Comparison of ENCODE assay signal across 8 mouse cellular contexts in the genomic region with DNA sequence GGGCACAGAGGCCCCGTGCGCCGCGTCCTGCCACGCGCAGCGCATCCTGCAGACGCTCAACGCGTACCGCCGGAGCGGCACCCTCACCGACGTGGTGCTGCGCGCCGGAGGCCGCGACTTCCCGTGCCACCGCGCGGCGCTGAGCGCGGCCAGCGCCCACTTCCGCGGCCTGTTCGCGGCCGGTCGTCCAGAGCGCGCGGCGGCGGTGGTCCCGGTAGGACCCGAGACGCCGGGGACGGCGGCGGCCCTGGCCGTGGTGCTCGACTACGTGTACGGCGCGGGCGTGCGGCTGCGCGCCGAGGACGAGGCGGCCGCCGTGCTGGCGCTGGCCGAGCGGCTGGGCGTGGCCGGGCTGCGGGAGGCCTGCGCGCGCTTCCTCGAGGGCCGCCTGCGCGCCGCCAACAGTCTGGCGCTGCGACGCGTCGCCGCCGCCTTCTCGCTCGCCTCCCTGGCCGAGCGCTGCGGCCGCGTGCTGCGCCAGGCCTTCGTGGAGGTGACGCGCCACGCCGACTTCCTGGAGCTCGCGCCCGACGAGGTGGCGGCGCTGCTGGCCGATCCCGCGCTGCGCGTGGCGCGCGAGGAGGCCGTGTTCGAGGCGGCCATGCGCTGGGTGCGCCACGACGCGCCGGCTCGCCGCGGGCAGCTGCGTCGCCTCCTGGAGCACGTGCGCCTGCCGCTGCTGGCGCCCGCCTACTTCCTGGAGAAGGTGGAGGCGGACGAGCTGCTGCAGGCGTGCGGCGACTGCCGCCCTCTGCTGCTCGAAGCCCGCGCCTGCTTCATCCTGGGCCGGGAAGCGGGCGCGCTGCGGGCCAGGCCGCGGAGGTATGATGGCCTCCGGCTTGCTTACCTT. TPM values are rescaled to one million over a fixed set of nuclear protein-coding genes. Genes with fewer than 3 reads are reported as not detected.
DNase-seq lines count a peak whose midpoint lies in the region; ATAC-seq lines count a peak whose summit lies in the region.

No protein-coding gene starts in this region.

- no peaks in the 10 kb centered on the region; the same call in 1 of the 2 replicates for H3K4me1 ChIP-seq in brown adipose tissue, adult 24 weeks (ENCODE audit: control insufficient read depth, insufficient read depth, insufficient read length, low read length)
- peaks cover 35% of the 10 kb centered on the region for H3K4me1 ChIP-seq in forebrain, embryonic 16.5 days (replicated peaks; ENCODE audit: control insufficient read depth, insufficient read depth, low read length)
- H3K4me1 ChIP-seq in hindbrain, embryonic 10.5 days (replicated peaks): peaks cover 56% of the 10 kb centered on the region

- H3K27me3 ChIP-seq in forebrain, embryonic 16.5 days (replicated peaks; ENCODE audit: control insufficient read depth, insufficient read depth, low read length): no peaks in the 10 kb centered on the region
- peaks cover 49% of the 10 kb centered on the region for H3K27me3 ChIP-seq in hindbrain, embryonic 10.5 days (ENCODE audit: insufficient read depth, poor library complexity, severe bottlenecking)

- H3K4me3 ChIP-seq in brown adipose tissue, adult 24 weeks (ENCODE audit: insufficient read depth, low read depth, low read length): peak overlapping the region; percentile 59
- H3K4me3 ChIP-seq in forebrain, embryonic 16.5 days (replicated peaks; ENCODE audit: low read length): peak overlapping the region; percentile 52
- peak overlapping the region; percentile 60 for H3K4me3 ChIP-seq in hindbrain, embryonic 10.5 days

- H3K9ac ChIP-seq in forebrain, embryonic 16.5 days (replicated peaks; ENCODE audit: low read depth, low read length): peak overlapping the region; percentile 78

- peaks cover 6% of the 10 kb centered on the region for H3K36me3 ChIP-seq in forebrain, embryonic 16.5 days (ENCODE audit: control insufficient read depth, insufficient read depth)
- peaks cover 28% of the 10 kb centered on the region for H3K36me3 ChIP-seq in hindbrain, embryonic 10.5 days

- DNase-seq in hindbrain, embryonic 10.5 days (ENCODE audit: low spot score): peak; percentile 76
- peak; percentile 69 for DNase-seq in left cerebral cortex, adult 11 months (ENCODE audit: low spot score)
- DNase-seq in lung, postnatal 25 days (ENCODE audit: low spot score): peak; percentile 61
- peak; percentile 58 for DNase-seq in ovary, postnatal 14 days (ENCODE audit: low spot score)
- peak; percentile 89 for DNase-seq in thymus, postnatal 0 days (ENCODE audit: low spot score)

- H3K4me2 ChIP-seq in forebrain, embryonic 16.5 days (ENCODE audit: low read length): peak overlapping the region; percentile 53

- 1% methylated on average over 118 of the region's 145 CpGs for WGBS in forebrain, embryonic 16.5 days
- 3% methylated on average over 145 of the region's 145 CpGs for WGBS in hindbrain, embryonic 10.5 days

- H3K27ac ChIP-seq in brown adipose tissue, adult 24 weeks (replicated peaks; ENCODE audit: low read depth, low read length): peak overlapping the region; percentile 26; the same call in 1 of the 2 replicates
- peak overlapping the region; percentile 89 for H3K27ac ChIP-seq in forebrain, embryonic 16.5 days (ENCODE audit: low read length)
- H3K27ac ChIP-seq in hindbrain, embryonic 10.5 days: peak overlapping the region; percentile 90

- no peaks in the 10 kb centered on the region for H3K9me3 ChIP-seq in forebrain, embryonic 16.5 days (ENCODE audit: control insufficient read depth, low read length)
- no peaks in the 10 kb centered on the region for H3K9me3 ChIP-seq in hindbrain, embryonic 10.5 days

- peak; percentile 77 for ATAC-seq in CD4-positive, CD25-positive, alpha-beta regulatory T cell, adult 4 months
- ATAC-seq in forebrain, embryonic 16.5 days: peak; percentile 89

RNA-seq across cellular contexts. Expression of gene Klhl35, which starts 2.7 kb away (rescaled TPM):
- not detected for polyA plus RNA-seq in CD4-positive, CD25-positive, alpha-beta regulatory T cell, adult 4 months (2017; shearing (Covaris generic))
- not detected in 2 replicates for polyA plus RNA-seq in brown adipose tissue, adult 24 weeks (2012; ENCODE audit: insufficient read depth, insufficient read length, missing spikeins)
- polyA plus RNA-seq in forebrain, embryonic 16.5 days (2015; fragmentation: Nextera tagmentation; extraction: Ambion mirVana): 3.8 and 4.0 TPM in 2 replicates
- polyA plus RNA-seq in hindbrain, embryonic 10.5 days (2016; fragmentation: Nextera tagmentation; extraction: Ambion mirVana): 5.9 and 24.4 TPM in 2 replicates
- 0.90 and 1.1 TPM in 2 replicates for polyA plus RNA-seq in thymus, postnatal 0 days (2015; fragmentation: Nextera tagmentation; extraction: Ambion mirVana)

RNA-seq across cellular contexts. Expression of gene Rps3, which starts 15.0 kb away (rescaled TPM):
- polyA plus RNA-seq in CD4-positive, CD25-positive, alpha-beta regulatory T cell, adult 4 months (2017; shearing (Covaris generic)): 1,000 to 10,000 TPM; 2,515 to 4,056 TPM
- 458 and 609 TPM in 2 replicates for polyA plus RNA-seq in brown adipose tissue, adult 24 weeks (2012; ENCODE audit: insufficient read depth, insufficient read length, missing spikeins)
- polyA plus RNA-seq in forebrain, embryonic 16.5 days (2015; fragmentation: Nextera tagmentation; extraction: Ambion mirVana): 503 and 525 TPM in 2 replicates
- 680 and 779 TPM in 2 replicates for polyA plus RNA-seq in hindbrain, embryonic 10.5 days (2016; fragmentation: Nextera tagmentation; extraction: Ambion mirVana)
- 1,054 and 1,103 TPM in 2 replicates for polyA plus RNA-seq in thymus, postnatal 0 days (2015; fragmentation: Nextera tagmentation; extraction: Ambion mirVana)

Comparison
In these comparisons a context has a peak if more than half of its experiments do, and no peak if none do; other contexts are left out.
1. Peak in every context shown above with its lines: DNase-seq, ATAC-seq, H3K4me3 ChIP-seq and H3K27ac ChIP-seq.
2. H3K27ac ChIP-seq: peak in every context shown above with its lines; median percentile 90 in hindbrain, embryonic 10.5 days; 89 in forebrain, embryonic 16.5 days; 26 in brown adipose tissue, adult 24 weeks.